Mouse (Mus musculus): ENCODE measurements around the gene Fam228b. TPM values are rescaled to one million over a fixed set of nuclear protein-coding genes. Genes with fewer than 3 reads are reported as not detected.
"Not testable (repeated sequence)": the region's sequence is repeated elsewhere in the genome, so short reads cannot be mapped to it uniquely, and the experiment has no call there.

The Fam228b gene
- 1.8 and 3.8 TPM in 2 replicates for polyA plus RNA-seq (2015; fragmentation: Nextera tagmentation; extraction: Ambion mirVana)

- TF ChIP-seq CTCF (IDR thresholded peaks at IDR 0.05; ENCODE audit: low read depth): peak; percentile 96
- Histone ChIP-seq H3K9ac (ENCODE audit: low read depth, low read length) (peak within 1 kb of the TSS; percentile 87), H3K4me3 (replicated peaks; ENCODE audit: low read depth, low read length) (peak within 1 kb of the TSS; percentile 72), H3K27ac (peak within 1 kb of the TSS; percentile 91), H3K4me2 (ENCODE audit: low read length) (peak within 1 kb of the TSS; percentile 77), H3K4me1 (replicated peaks; ENCODE audit: insufficient read depth, low read length) (0 out of 2 replicates have a peak, but pooled peaks cover 4% of the 10 kb centered on the region), H3K9me3 (replicated peaks; ENCODE audit: low read length) (no peaks in the 10 kb centered on the region), H3K27me3 (ENCODE audit: insufficient read depth, low read length) (no peaks in the 10 kb centered on the region), H3K36me3 (ENCODE audit: insufficient read depth, low read length) (no peaks in the 10 kb centered on the region)
- 3% methylated on average over 61 of the region's 61 CpGs for WGBS
- DNase-seq (ENCODE audit: low spot score): peak; percentile 94
- ATAC-seq (replicated peaks; ENCODE audit: low FRiP score, low read depth): peak; percentile 99
Observed at GRCm38 (mm10) chr12:4768492-4769332, at the start of gene Fam228b, which contains the start of gene Pfn4. Fam228b (minus strand) TSS chr12:4769267. Pfn4 (plus strand) TSS chr12:4769022.

- H3K27ac ChIP-seq: peak within 1 kb of the TSS; percentile 90
- H3K9ac ChIP-seq (ENCODE audit: low read depth, low read length): peak within 1 kb of the TSS; percentile 77
- H3K4me2 ChIP-seq (ENCODE audit: low read length): peak within 1 kb of the TSS; percentile 92
- H3K4me3 ChIP-seq (replicated peaks; ENCODE audit: low read depth, low read length): peak within 1 kb of the TSS; percentile 86
- no peaks in the 10 kb centered on the region for H3K27me3 ChIP-seq (ENCODE audit: insufficient read depth, low read length)
- no peaks in the 10 kb centered on the region for H3K9me3 ChIP-seq (replicated peaks; ENCODE audit: low read length)
- no peak for TF ChIP-seq CTCF (IDR thresholded peaks at IDR 0.05; ENCODE audit: low read depth)
- peaks cover 15% of the 10 kb centered on the region; the same call in 1 of the 2 replicates for H3K36me3 ChIP-seq (ENCODE audit: insufficient read depth, low read length)
- peak; percentile 99 for DNase-seq (ENCODE audit: low spot score)
- no peaks in the 10 kb centered on the region for H3K4me1 ChIP-seq (replicated peaks; ENCODE audit: insufficient read depth, low read length)
- WGBS: under 1% methylated on average over 49 of the region's 49 CpGs
- ATAC-seq (replicated peaks; ENCODE audit: low FRiP score, low read depth): peak; percentile 99
Observed at GRCm38 (mm10) chr12:4817361-4818101, 48.5 kb upstream of the Fam228b start, which contains the start of gene Sf3b6. Sf3b6 (plus strand) TSS chr12:4817544.

GRCm38 (mm10) chr12:4816680-4817360, 47.8 kb upstream of the Fam228b start:
- ATAC-seq (replicated peaks; ENCODE audit: low FRiP score, low read depth): no peak
- WGBS: 7% methylated on average over 24 of the region's 24 CpGs
- DNase-seq (ENCODE audit: low spot score): no peak
- Histone ChIP-seq H3K4me1 (replicated peaks; ENCODE audit: insufficient read depth, low read length) (no peaks in the 10 kb centered on the region), H3K9ac (ENCODE audit: low read depth, low read length) (peak overlapping the region; percentile 77), H3K4me3 (replicated peaks; ENCODE audit: low read depth, low read length) (peak overlapping the region; percentile 86), H3K36me3 (ENCODE audit: insufficient read depth, low read length) (peaks cover 10% of the 10 kb centered on the region; the same call in 1 of the 2 replicates), H3K9me3 (replicated peaks; ENCODE audit: low read length) (no peaks in the 10 kb centered on the region), H3K27me3 (ENCODE audit: insufficient read depth, low read length) (no peaks in the 10 kb centered on the region), H3K4me2 (ENCODE audit: low read length) (peak overlapping the region; percentile 92), H3K27ac (peak overlapping the region; percentile 90)
- no peak for TF ChIP-seq CTCF (IDR thresholded peaks at IDR 0.05; ENCODE audit: low read depth)

- Histone ChIP-seq H3K27me3 (ENCODE audit: insufficient read depth, low read length) (no peaks in the 10 kb centered on the region), H3K27ac (no peak overlapping the region), H3K4me1 (replicated peaks; ENCODE audit: insufficient read depth, low read length) (no peaks in the 10 kb centered on the region), H3K4me2 (ENCODE audit: low read length) (no peak overlapping the region), H3K36me3 (ENCODE audit: insufficient read depth, low read length) (no peaks in the 10 kb centered on the region), H3K4me3 (replicated peaks; ENCODE audit: low read depth, low read length) (no peak overlapping the region), H3K9ac (ENCODE audit: low read depth, low read length) (no peak overlapping the region), H3K9me3 (replicated peaks; ENCODE audit: low read length) (no peaks in the 10 kb centered on the region)
- 78% methylated on average over 4 of the region's 4 CpGs for WGBS
- no peak for TF ChIP-seq CTCF (IDR thresholded peaks at IDR 0.05; ENCODE audit: low read depth)
- no peak for DNase-seq (ENCODE audit: low spot score)
- ATAC-seq (replicated peaks; ENCODE audit: low FRiP score, low read depth): no peak
Observed at GRCm38 (mm10) chr12:4813636-4814035, 44.6 kb upstream of the Fam228b start.

DNA sequence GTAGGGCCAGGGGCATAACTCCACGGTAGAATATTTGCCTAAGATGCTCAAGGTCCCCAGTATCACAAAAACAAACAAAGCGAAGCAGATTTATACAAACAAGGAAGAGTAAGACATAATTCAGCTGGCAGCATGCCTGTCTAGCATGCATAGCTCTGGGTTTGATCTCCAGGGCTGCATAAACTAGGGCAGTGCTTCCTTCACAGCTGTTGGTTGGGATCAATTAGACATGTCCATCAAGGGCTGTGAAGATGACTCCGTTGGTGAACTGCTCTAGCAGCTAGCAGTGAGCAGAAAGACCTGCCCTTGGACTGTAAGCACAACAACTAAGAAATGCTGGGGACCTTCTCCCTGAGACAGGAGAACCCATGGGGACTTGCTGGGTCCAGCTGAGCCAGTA, 42.6 kb upstream of the Fam228b start:
- Histone ChIP-seq H3K27ac (no peak overlapping the region), H3K27me3 (ENCODE audit: insufficient read depth, low read length) (no peaks in the 10 kb centered on the region), H3K4me2 (ENCODE audit: low read length) (no peak overlapping the region), H3K9ac (ENCODE audit: low read depth, low read length) (no peak overlapping the region), H3K4me3 (replicated peaks; ENCODE audit: low read depth, low read length) (no peak overlapping the region), H3K9me3 (replicated peaks; ENCODE audit: low read length) (no peaks in the 10 kb centered on the region), H3K36me3 (ENCODE audit: insufficient read depth, low read length) (no peaks in the 10 kb centered on the region), H3K4me1 (replicated peaks; ENCODE audit: insufficient read depth, low read length) (no peaks in the 10 kb centered on the region)
- DNase-seq (ENCODE audit: low spot score) (peak; percentile 48), ATAC-seq (replicated peaks; ENCODE audit: low FRiP score, low read depth) (0 out of 2 replicates have a peak, but pooled peaks have one; percentile 46)
- 39% methylated on average over 3 of the region's 3 CpGs for WGBS
- no peak for TF ChIP-seq CTCF (IDR thresholded peaks at IDR 0.05; ENCODE audit: low read depth)

GRCm38 (mm10) chr12:4811036-4811435, 42.0 kb upstream of the Fam228b start:
- ATAC-seq (replicated peaks; ENCODE audit: low FRiP score, low read depth) (no peak), DNase-seq (ENCODE audit: low spot score) (no peak)
- no peaks in the 10 kb centered on the region for H3K9me3 ChIP-seq (replicated peaks; ENCODE audit: low read length)
- H3K27ac ChIP-seq: no peak overlapping the region
- H3K36me3 ChIP-seq (ENCODE audit: insufficient read depth, low read length): no peaks in the 10 kb centered on the region
- no peak overlapping the region for H3K4me2 ChIP-seq (ENCODE audit: low read length)
- H3K27me3 ChIP-seq (ENCODE audit: insufficient read depth, low read length): no peaks in the 10 kb centered on the region
- no peak for TF ChIP-seq CTCF (IDR thresholded peaks at IDR 0.05; ENCODE audit: low read depth)
- H3K4me3 ChIP-seq (replicated peaks; ENCODE audit: low read depth, low read length): no peak overlapping the region
- H3K9ac ChIP-seq (ENCODE audit: low read depth, low read length): no peak overlapping the region
- H3K4me1 ChIP-seq (replicated peaks; ENCODE audit: insufficient read depth, low read length): no peaks in the 10 kb centered on the region
- WGBS: 58% methylated on average over 4 of the region's 4 CpGs

DNA sequence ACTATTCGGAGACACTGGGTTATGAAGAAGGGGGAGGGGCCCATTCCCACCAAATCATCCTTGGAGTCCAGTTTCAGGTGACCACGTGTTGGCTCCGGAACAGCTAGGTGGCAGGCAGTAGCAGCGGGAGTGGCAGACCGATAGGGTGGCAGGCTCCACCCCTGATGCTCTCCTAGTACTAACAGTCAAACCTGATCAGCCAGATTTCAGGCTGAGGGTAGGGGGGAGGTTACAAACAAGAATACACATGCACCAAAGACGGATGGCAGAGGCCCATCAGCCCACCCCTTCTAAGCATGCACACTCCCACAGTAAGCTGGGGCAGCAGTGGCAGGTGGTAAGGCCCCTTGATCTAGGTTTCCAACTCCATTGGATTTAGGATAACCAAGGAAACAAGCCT, 28.4 kb upstream of the Fam228b start:
- H3K9me3 ChIP-seq (replicated peaks; ENCODE audit: low read length); ATAC-seq (replicated peaks; ENCODE audit: low FRiP score, low read depth); H3K27ac ChIP-seq; H3K4me2 ChIP-seq (ENCODE audit: low read length); H3K4me3 ChIP-seq (replicated peaks; ENCODE audit: low read depth, low read length); H3K27me3 ChIP-seq (ENCODE audit: insufficient read depth, low read length); H3K9ac ChIP-seq (ENCODE audit: low read depth, low read length); DNase-seq (ENCODE audit: low spot score); H3K4me1 ChIP-seq (replicated peaks; ENCODE audit: insufficient read depth, low read length); H3K36me3 ChIP-seq (ENCODE audit: insufficient read depth, low read length): not testable (repeated sequence)
- 77% methylated on average over 6 of the region's 6 CpGs for WGBS
